Mouse (Mus musculus) C2C12 (cell line): ENCODE measurements around the gene Sgcd.

ENCODE experiments used
- CTCF ChIP-seq: IDR thresholded peaks from one replicate; pipeline ENCODE4 v1.5.1; 2011; ENCODE audit not compliant: control insufficient read depth, insufficient read depth, insufficient read length
- USF1 ChIP-seq: IDR thresholded peaks from one replicate; pipeline ENCODE4 v1.6.1; 2011; ENCODE audit warnings: low read depth, mild to moderate bottlenecking, control low read depth, moderate library complexity

DNA sequence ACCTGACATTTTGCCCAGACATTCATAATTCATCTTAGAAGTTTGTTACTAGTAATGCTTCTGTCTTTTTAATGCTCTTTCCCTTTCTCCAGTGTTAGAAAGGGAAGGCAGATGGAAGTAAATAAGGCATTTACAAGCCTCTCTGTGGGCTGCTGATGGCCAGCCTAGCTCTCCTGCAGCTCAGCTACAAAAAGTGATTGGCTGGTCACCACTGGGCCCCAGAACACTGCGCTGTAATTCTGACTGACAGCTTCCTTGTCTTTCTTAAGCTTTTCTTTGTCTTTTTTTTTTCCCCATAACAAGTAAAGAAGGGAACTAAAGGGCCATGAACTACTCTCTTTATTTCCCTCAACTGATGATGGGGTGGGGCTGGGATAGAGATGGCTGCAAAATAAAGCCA is 463.9 kb downstream of the Sgcd start:
- TF ChIP-seq CTCF (no peak), USF1 (no peak)
